ENCODE assay signal across 8 mouse cellular contexts in the genomic region with DNA sequence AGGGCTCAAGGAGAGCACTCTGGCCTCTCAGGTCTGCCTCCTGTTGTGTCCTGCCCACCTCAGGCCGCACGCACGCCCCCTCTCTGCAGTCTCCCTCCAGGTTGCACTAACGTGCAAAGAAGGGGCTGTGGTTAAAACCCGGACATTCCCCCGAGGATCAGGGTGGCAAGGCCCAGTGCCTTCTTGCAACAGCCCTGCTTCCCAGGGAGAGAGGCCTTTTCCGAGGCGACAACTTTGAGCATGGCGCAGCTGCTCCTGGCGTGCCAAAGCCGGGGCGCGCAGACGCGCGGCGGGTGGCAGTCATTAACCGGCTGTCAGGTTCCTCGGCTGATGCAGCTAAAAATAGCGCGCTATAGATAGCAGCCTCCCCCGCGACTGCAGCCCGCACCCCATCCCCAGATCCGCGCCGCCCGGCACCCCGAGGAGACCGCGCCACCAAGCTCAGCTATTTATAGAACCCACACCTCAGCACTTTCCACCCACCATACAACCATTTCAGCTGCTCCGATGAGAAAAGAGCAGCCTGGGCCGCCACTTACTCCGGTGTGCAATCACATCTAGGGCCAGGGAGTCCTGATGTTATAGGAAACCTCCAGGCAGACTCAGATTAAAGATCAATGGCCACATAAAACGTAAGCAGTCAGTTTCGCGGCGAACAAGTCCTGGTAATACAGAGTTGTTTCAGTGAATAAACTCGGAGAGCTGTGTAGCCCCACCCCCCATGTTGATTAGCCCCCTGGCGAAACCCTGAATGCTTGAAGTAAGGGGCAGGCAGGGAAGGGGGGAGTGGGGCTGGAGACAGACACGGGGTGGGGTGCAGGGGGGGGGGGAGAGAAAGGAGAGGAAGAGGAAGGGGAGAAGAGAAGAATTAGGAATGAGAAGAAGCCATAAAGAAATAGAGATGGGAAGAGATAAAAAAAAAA. TPM values are rescaled to one million over a fixed set of nuclear protein-coding genes. Genes with fewer than 3 reads are reported as not detected.
A peak's percentile ranks its signal among the peaks of the same experiment; 100 is the strongest.
DNase-seq lines count a peak whose midpoint lies in the region; ATAC-seq and TF ChIP-seq lines count a peak whose summit lies in the region.

No protein-coding gene starts in this region.

- H3K36me3 ChIP-seq in forebrain, embryonic 12.5 days (replicated peaks), result no peaks in the 10 kb centered on the region
- H3K36me3 ChIP-seq in heart, embryonic 14.5 days (ENCODE audit: control insufficient read depth, insufficient read depth, low read length), result no peaks in the 10 kb centered on the region
- H3K36me3 ChIP-seq in lung, postnatal 0 days (ENCODE audit: insufficient read depth, low read length), result no peaks in the 10 kb centered on the region

- H3K27ac ChIP-seq in forebrain, embryonic 12.5 days, result peak overlapping the region; percentile 82
- H3K27ac ChIP-seq in heart, embryonic 14.5 days (replicated peaks in 1 of 2; ENCODE audit: control insufficient read depth in 1 of 2, insufficient read depth in 1 of 2, low read depth in 2 of 2, low read length in 2 of 2), result peak overlapping the region; percentile 95 to 99
- no peak overlapping the region for H3K27ac ChIP-seq in lung, postnatal 0 days (ENCODE audit: low read length)

- peak overlapping the region; percentile 40 for H3K9ac ChIP-seq in forebrain, embryonic 12.5 days
- peak overlapping the region; percentile 48 for H3K9ac ChIP-seq in heart, embryonic 14.5 days (ENCODE audit: low read length)
- no peak overlapping the region for H3K9ac ChIP-seq in lung, postnatal 0 days (replicated peaks; ENCODE audit: low read depth)

- TF ChIP-seq EP300 in lung, postnatal 0 days (IDR thresholded peaks at IDR 0.05), result no peak

- H3K4me2 ChIP-seq in forebrain, embryonic 12.5 days, result peak overlapping the region; percentile 74
- peak overlapping the region; percentile 56 for H3K4me2 ChIP-seq in heart, embryonic 14.5 days (ENCODE audit: low read length)
- H3K4me2 ChIP-seq in lung, postnatal 0 days (replicated peaks; ENCODE audit: low read depth, low read length), result peak overlapping the region; percentile 62

- H3K4me1 ChIP-seq in forebrain, embryonic 12.5 days, result peaks cover 20% of the 10 kb centered on the region
- H3K4me1 ChIP-seq in heart, embryonic 14.5 days (ENCODE audit: control insufficient read depth in 2 of 2, insufficient read depth in 2 of 2, low read length in 2 of 2), result peaks cover 23 to 24% of the 10 kb centered on the region in 2 experiments
- peaks cover 4% of the 10 kb centered on the region; the same call in 1 of the 2 replicates for H3K4me1 ChIP-seq in lung, postnatal 0 days (ENCODE audit: insufficient read depth, low read depth, low read length)

- peak overlapping the region; percentile 40 for H3K4me3 ChIP-seq in forebrain, embryonic 12.5 days (replicated peaks)
- H3K4me3 ChIP-seq in heart, embryonic 14.5 days (ENCODE audit: control insufficient read depth in 1 of 2, insufficient read depth in 1 of 2, low read depth in 1 of 2, low read length in 2 of 2), result peak overlapping the region; percentile 19 to 41
- H3K4me3 ChIP-seq in lung, postnatal 0 days (ENCODE audit: low read depth, low read length), result peak overlapping the region; percentile 21

- no peaks in the 10 kb centered on the region for H3K9me3 ChIP-seq in forebrain, embryonic 12.5 days
- H3K9me3 ChIP-seq in heart, embryonic 14.5 days (ENCODE audit: control insufficient read depth, low read length), result no peaks in the 10 kb centered on the region
- H3K9me3 ChIP-seq in lung, postnatal 0 days (ENCODE audit: low read length), result no peaks in the 10 kb centered on the region

- peak; percentile 20 for TF ChIP-seq CTCF in lung, postnatal 0 days (IDR thresholded peaks at IDR 0.05)

- peak; percentile 4 for DNase-seq in A20 (ENCODE audit: low read depth, low spot score)
- peak; percentile 93 for DNase-seq in brain, adult 2 months (ENCODE audit: low read depth, low spot score)
- DNase-seq in layer of hippocampus, adult 9-10 months (ENCODE audit: low spot score), result peak; percentile 57
- DNase-seq in lung, postnatal 0 days (ENCODE audit: low spot score), result peak; percentile 23
- peak; percentile 84 for DNase-seq in right cerebral cortex, postnatal 14 days
- no peak for DNase-seq in urinary bladder, postnatal 14 days (ENCODE audit: low spot score)

- H3K27me3 ChIP-seq in forebrain, embryonic 12.5 days, result peaks cover 22% of the 10 kb centered on the region
- H3K27me3 ChIP-seq in heart, embryonic 14.5 days (ENCODE audit: control insufficient read depth, insufficient read depth, low read length), result no peaks in the 10 kb centered on the region
- no peaks in the 10 kb centered on the region for H3K27me3 ChIP-seq in lung, postnatal 0 days (replicated peaks; ENCODE audit: insufficient read depth, low read length)

- under 1% methylated on average over 41 of the region's 41 CpGs for WGBS in forebrain, embryonic 12.5 days
- under 1% methylated on average over 41 of the region's 41 CpGs for WGBS in heart, embryonic 14.5 days
- WGBS in lung, postnatal 0 days, result 1% methylated on average over 39 of the region's 41 CpGs

- peak; percentile 89 for ATAC-seq in forebrain, embryonic 12.5 days (ENCODE audit: low FRiP score)
- ATAC-seq in heart, embryonic 14.5 days (ENCODE audit: insufficient number of reproducible peaks, insufficient read depth, low FRiP score, low read depth), result peak; percentile 85
- peak; percentile 38 for ATAC-seq in lung, postnatal 0 days

RNA-seq across cellular contexts. Expression of gene Sepsecs, which starts 50.9 kb away (rescaled TPM):
- 9.1 and 9.7 TPM in 2 replicates for polyA plus RNA-seq in forebrain, embryonic 12.5 days (2016; fragmentation: Nextera tagmentation; extraction: Ambion mirVana)
- 6.7 and 7.0 TPM in 2 replicates for polyA plus RNA-seq in heart, embryonic 14.5 days (2014; fragmentation: Nextera tagmentation; extraction: Ambion mirVana)
- 9.0 and 9.9 TPM in 2 replicates for polyA plus RNA-seq in lung, postnatal 0 days (2015; fragmentation: Nextera tagmentation; extraction: Ambion mirVana)

RNA-seq across cellular contexts. Expression of gene Lgi2, which starts 52.3 kb away (rescaled TPM):
- polyA plus RNA-seq in forebrain, embryonic 12.5 days (2016; fragmentation: Nextera tagmentation; extraction: Ambion mirVana), result 1.3 and 1.4 TPM in 2 replicates
- 1.7 and 2.1 TPM in 2 replicates for polyA plus RNA-seq in heart, embryonic 14.5 days (2014; fragmentation: Nextera tagmentation; extraction: Ambion mirVana)
- 2.0 and 2.1 TPM in 2 replicates for polyA plus RNA-seq in lung, postnatal 0 days (2015; fragmentation: Nextera tagmentation; extraction: Ambion mirVana)

Comparison
In these comparisons a context has a peak if more than half of its experiments do, and no peak if none do; other contexts are left out.
1. ATAC-seq: peak in every context shown above with its lines; median percentile 89 in forebrain, embryonic 12.5 days; 85 in heart, embryonic 14.5 days; 38 in lung, postnatal 0 days.